Mouse (Mus musculus): ENCODE measurements around the gene Celsr1. TPM values are rescaled to one million over a fixed set of nuclear protein-coding genes. Genes with fewer than 3 reads are reported as not detected.
"Not testable (repeated sequence)": the region's sequence is repeated elsewhere in the genome, so short reads cannot be mapped to it uniquely, and the experiment has no call there.

The Celsr1 gene
- polyA plus RNA-seq, 1 experiment from 2014 or later, result 30.8 TPM

DNA sequence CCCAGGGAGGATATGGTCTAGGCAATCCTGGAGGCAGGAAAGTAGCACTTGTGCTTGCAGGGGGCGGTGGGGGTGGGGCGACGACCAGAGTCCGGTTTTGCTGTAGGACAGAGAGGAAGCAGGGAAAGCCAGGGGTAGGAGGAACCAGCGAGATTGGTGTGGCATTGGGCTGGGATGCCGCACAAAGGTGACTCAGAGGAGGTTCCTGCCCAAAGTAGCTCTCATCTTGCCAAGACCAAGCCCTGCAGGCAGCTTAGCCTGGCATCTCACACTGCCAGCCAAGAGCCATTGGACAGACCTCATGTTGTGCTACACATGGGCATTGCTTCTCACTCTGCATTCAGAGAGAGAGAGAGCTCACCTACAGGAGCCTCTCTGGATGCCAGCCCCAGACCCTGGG lies 23.8 kb upstream of the Celsr1 start, which contains the start of gene Gramd4:
Gene Gramd4 (plus strand): TSS at position 283 of the 400 bp plus-strand sequence.
- peak; percentile 57 for ATAC-seq
- DNase-seq (ENCODE audit: low read depth, low spot score), result no peak
- in situ Hi-C loops (cut with MboI; ENCODE audit: low pct_unique_long_range_greater_than_20kb), result loop anchor here (5.0 to 10.0 kb wide), 2 partner anchors 35 to 147 kb away; no protein-coding TSS in a partner anchor
- no peaks in the 10 kb centered on the region for H3K27me3 ChIP-seq
- ChIA-PET CTCF (interaction anchor here (0.8 to 4.7 kb wide), 2 partner anchors 64 to 77 kb away, joined by 3 to 64 read pairs; no protein-coding TSS in a partner anchor), POLR2A (interaction anchor here (0.7 kb wide), 2 partner anchors 17 to 59 kb away, joined by 3 read pairs; no protein-coding TSS in a partner anchor)
- TF ChIP-seq CTCF (IDR thresholded peaks at IDR 0.05), result no peak

- no peaks in the 10 kb centered on the region for H3K27me3 ChIP-seq
- no peak for DNase-seq (ENCODE audit: low read depth, low spot score)
- POLR2A ChIA-PET, result no interaction called here
- no peak for ATAC-seq
- TF ChIP-seq CTCF (IDR thresholded peaks at IDR 0.05), result no peak
- CTCF ChIA-PET, result interaction anchor here (0.7 to 4.7 kb wide), 4 partner anchors 10 to 84 kb away, joined by 3 to 64 read pairs (median 6); no protein-coding TSS in a partner anchor
- in situ Hi-C loops (cut with MboI; ENCODE audit: low pct_unique_long_range_greater_than_20kb), result loop anchor here (5.0 to 10.0 kb wide), 2 partner anchors 36 to 149 kb away; no protein-coding TSS in a partner anchor
Observed at GRCm38 (mm10) chr15:86056221-86056760, 22.7 kb upstream of the Celsr1 start.

DNA sequence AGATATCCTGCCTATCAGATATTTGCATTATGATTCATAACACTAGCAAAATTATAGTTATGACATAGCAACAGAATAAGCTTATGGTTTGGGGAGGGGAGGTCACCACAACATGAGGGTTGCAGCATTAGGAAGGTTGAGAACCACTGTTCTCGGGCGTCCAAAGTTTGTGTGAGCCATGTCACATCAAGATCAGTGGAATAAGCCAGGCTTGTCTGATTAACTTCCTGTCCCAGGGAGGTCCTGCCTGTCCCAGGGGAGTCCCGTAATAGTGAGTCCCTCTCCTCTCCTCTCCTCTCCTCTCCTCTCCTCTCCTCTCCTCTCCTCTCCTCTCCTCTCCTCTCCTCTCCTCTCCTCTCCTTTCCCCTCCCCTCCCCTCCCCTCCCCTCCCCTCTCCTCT lies 21.3 kb upstream of the Celsr1 start:
- POLR2A ChIA-PET, result interaction anchor here (0.5 to 1.0 kb wide), 2 partner anchors 12 to 332 kb away, joined by 3 read pairs; no protein-coding TSS in a partner anchor
- ATAC-seq; H3K27me3 ChIP-seq; DNase-seq (ENCODE audit: low read depth, low spot score): not testable (repeated sequence)
- in situ Hi-C loops (cut with MboI; ENCODE audit: low pct_unique_long_range_greater_than_20kb), result loop anchor here (5.0 to 10.0 kb wide), 3 partner anchors 37 to 150 kb away; no protein-coding TSS in a partner anchor
- CTCF ChIA-PET, result interaction anchor here (0.8 to 4.7 kb wide), 15 partner anchors 10 to 175 kb away, joined by 3 to 64 read pairs (median 3); partner anchors contain the start of gene Trmu

DNA sequence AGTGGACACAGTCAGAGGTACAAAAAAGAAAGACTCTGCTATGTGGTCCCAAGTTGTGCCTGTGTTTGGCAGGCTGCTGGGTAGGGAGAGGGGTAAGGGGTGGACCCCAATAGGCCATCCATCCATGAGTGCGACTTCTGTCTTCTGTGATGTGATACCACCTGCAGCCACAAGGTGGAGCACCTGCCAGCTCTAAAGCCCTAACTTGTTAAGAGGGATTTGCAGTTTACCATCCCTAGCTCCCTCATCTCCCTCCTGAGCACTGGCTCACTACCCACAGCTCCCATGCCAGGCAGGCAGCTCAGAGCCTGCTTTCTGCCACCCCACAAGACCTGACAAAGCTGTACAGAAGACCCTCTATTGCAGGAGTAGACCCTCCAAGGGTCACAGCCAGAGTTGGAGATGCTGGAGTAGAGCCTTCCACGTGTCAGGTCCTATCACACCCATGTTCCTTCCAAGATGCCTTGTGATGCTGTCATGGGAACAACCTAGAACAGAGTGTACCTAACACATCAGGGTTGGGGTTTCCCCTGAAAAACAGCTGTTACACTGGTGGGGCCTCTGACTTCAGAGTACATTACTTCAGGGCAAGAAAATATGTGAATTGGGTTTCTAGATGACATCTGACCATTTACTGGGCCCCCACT lies 20.4 kb upstream of the Celsr1 start:
- no peak for TF ChIP-seq CTCF (IDR thresholded peaks at IDR 0.05)
- CTCF ChIA-PET, result interaction anchor here (0.7 to 4.7 kb wide), 19 partner anchors 9 to 175 kb away, joined by 3 to 64 read pairs (median 3); partner anchors contain the start of gene Trmu
- ATAC-seq, result no peak
- in situ Hi-C loops (cut with MboI; ENCODE audit: low pct_unique_long_range_greater_than_20kb), result loop anchor here (5.0 to 10.0 kb wide), 2 partner anchors 68 to 151 kb away; no protein-coding TSS in a partner anchor
- no peak for DNase-seq (ENCODE audit: low read depth, low spot score)
- no peaks in the 10 kb centered on the region for H3K27me3 ChIP-seq
- POLR2A ChIA-PET, result interaction anchor here (0.5 to 1.0 kb wide), 3 partner anchors 12 to 331 kb away, joined by 3 read pairs; no protein-coding TSS in a partner anchor

DNA sequence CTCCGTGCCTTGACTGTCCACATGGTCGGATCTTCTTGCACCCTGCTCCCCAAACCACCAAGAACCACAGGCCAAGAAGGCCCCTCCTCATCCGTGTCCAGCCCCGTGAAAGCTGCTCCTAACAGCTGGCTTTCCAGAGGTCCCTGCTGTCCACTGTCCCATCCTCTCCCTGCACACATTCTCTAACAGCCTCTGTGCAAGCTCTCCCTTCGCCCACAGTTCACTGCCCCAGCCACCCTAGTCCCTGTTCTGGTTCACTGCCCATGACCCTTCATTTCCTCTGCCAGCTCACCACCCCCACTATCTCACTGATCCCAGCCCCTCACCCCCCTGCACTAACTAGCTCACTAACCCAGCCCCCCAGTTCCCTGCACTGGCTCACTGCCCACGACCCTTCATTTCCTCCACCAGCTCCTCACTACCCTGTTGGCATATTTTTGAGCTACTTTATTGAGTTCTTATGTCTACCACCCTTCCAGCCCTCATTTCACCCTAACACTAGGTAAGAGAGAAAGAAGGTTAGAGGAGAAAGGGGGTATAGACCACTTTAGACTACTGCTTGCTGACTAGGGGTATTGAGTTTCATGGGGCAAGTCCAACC lies 18.4 kb upstream of the Celsr1 start:
- TF ChIP-seq CTCF (IDR thresholded peaks at IDR 0.05), result no peak
- no peaks in the 10 kb centered on the region for H3K27me3 ChIP-seq
- ChIA-PET CTCF (interaction anchor here (1.0 to 1.3 kb wide), 3 partner anchors 8 to 138 kb away, joined by 3 to 8 read pairs (median 3); no protein-coding TSS in a partner anchor), POLR2A (no interaction called here)
- in situ Hi-C loops (cut with MboI; ENCODE audit: low pct_unique_long_range_greater_than_20kb), result loop anchor here (5.0 to 10.0 kb wide), 2 partner anchors 70 to 153 kb away; no protein-coding TSS in a partner anchor
- DNase-seq (ENCODE audit: low read depth, low spot score), result no peak
- no peak for ATAC-seq

- in situ Hi-C loops (cut with MboI; ENCODE audit: low pct_unique_long_range_greater_than_20kb), result loop anchor here (5.0 to 10.0 kb wide), 2 partner anchors 71 to 154 kb away; no protein-coding TSS in a partner anchor
- no peak for TF ChIP-seq CTCF (IDR thresholded peaks at IDR 0.05)
- no peak for ATAC-seq
- CTCF ChIA-PET, result interaction anchor here (1.1 to 1.3 kb wide), 2 partner anchors 7 to 138 kb away, joined by 3 to 8 read pairs; no protein-coding TSS in a partner anchor
- DNase-seq (ENCODE audit: low read depth, low spot score), result no peak
- POLR2A ChIA-PET, result no interaction called here
- no peaks in the 10 kb centered on the region for H3K27me3 ChIP-seq
Observed at GRCm38 (mm10) chr15:86051152-86051551, 17.6 kb upstream of the Celsr1 start.

- ChIA-PET POLR2A (interaction anchor here (0.6 kb wide), 1 partner anchor 162 kb away, joined by 3 read pairs; no protein-coding TSS in a partner anchor), CTCF (no interaction called here)
- no peak for ATAC-seq
- peak; percentile 42 for TF ChIP-seq CTCF (IDR thresholded peaks at IDR 0.05)
- in situ Hi-C loops (cut with MboI; ENCODE audit: low pct_unique_long_range_greater_than_20kb), result loop anchor here (5.0 to 10.0 kb wide), 2 partner anchors 72 to 155 kb away; no protein-coding TSS in a partner anchor
- H3K27me3 ChIP-seq, result no peaks in the 10 kb centered on the region
- no peak for DNase-seq (ENCODE audit: low read depth, low spot score)
Observed at GRCm38 (mm10) chr15:86050170-86050743, 16.7 kb upstream of the Celsr1 start.

DNA sequence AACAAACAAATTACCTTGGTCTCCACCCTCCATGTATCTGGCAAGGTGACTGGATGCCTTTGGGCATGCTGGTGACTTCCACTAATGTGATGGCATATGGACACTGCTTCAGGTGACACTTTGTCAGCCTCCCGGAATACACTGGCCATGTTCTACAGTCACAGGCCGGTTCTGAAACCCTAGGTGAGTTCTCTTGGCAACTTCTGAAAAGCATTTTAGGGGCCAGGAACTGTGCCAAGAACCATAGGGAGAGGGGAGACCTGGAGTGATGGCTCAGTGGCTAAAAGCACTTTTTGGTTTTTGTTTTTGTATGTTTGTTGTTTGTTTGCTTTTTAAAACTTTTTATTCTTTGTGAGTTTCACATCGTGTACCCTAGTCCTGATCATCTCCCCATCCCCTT lies 15.9 kb upstream of the Celsr1 start:
- POLR2A ChIA-PET, result no interaction called here
- DNase-seq (ENCODE audit: low read depth, low spot score) (no peak), ATAC-seq (no peak)
- no peak for TF ChIP-seq CTCF (IDR thresholded peaks at IDR 0.05)
- no peaks in the 10 kb centered on the region for H3K27me3 ChIP-seq
- in situ Hi-C loops (cut with MboI; ENCODE audit: low pct_unique_long_range_greater_than_20kb), result no loop called here
- CTCF ChIA-PET, result interaction anchor here (1.5 kb wide), 1 partner anchor 136 kb away, joined by 7 read pairs; no protein-coding TSS in a partner anchor

GRCm38 (mm10) chr15:86042364-86042763 lies 8.8 kb upstream of the Celsr1 start:
- POLR2A ChIA-PET, result no interaction called here
- DNase-seq (ENCODE audit: low read depth, low spot score), result no peak
- in situ Hi-C loops (cut with MboI; ENCODE audit: low pct_unique_long_range_greater_than_20kb), result no loop called here
- CTCF ChIA-PET, result interaction anchor here (0.8 to 6.1 kb wide), 9 partner anchors 12 to 161 kb away, joined by 3 to 61 read pairs (median 4); no protein-coding TSS in a partner anchor
- no peak for TF ChIP-seq CTCF (IDR thresholded peaks at IDR 0.05)
- H3K27me3 ChIP-seq, result no peaks in the 10 kb centered on the region
- ATAC-seq, result no peak

Data from Patski (cell line).